Mouse (Mus musculus) CH12.LX (cell line): ENCODE measurements around the gene Zfp184. TPM values are rescaled to one million over a fixed set of nuclear protein-coding genes. Genes with fewer than 3 reads are reported as not detected.
A peak's percentile ranks its signal among the peaks of the same experiment; 100 is the strongest.
"Not testable (repeated sequence)": the region's sequence is repeated elsewhere in the genome, so short reads cannot be mapped to it uniquely, and the experiment has no call there.

Experiments
- DNase-seq: peaks from one replicate; pipeline ENCODE4 v3.0.0-alpha.2; 2013; ENCODE audit errors: extremely low read depth
- H3K27ac ChIP-seq: 2 replicates; pipeline ENCODE4 v1.5.1; 2012; ENCODE audit warnings: low read depth, mild to moderate bottlenecking, control low read depth, moderate library complexity; ENCODE audit not compliant: insufficient read depth
- H3K27me3 ChIP-seq: replicated peaks from 2 replicates; pipeline ENCODE3; 2012; ENCODE audit warnings: inconsistent platforms
- H3K36me3 ChIP-seq, 2 experiments: replicated peaks in 1 of 2; 2 replicates each; pipeline versions ENCODE3 to v1.6.1; 2012; ENCODE audit warnings: inconsistent platforms in 1 of 2, low read length in 1 of 2, mild to moderate bottlenecking in 1 of 2, mixed read lengths in 1 of 2, moderate library complexity in 1 of 2; ENCODE audit not compliant: control insufficient read depth in 1 of 2, insufficient read depth in 1 of 2
- H3K4me1 ChIP-seq, 2 experiments: 2 replicates each; pipeline ENCODE4 v1.6.1; 2012; ENCODE audit warnings: inconsistent platforms in 1 of 2, moderate library complexity in 1 of 2; ENCODE audit not compliant: insufficient read depth in 2 of 2, control insufficient read depth in 1 of 2
- H3K4me2 ChIP-seq: 2 replicates; pipeline ENCODE4 v1.6.1; 2012; ENCODE audit warnings: low read depth, mild to moderate bottlenecking, control low read depth; ENCODE audit not compliant: poor library complexity, insufficient read depth, severe bottlenecking
- H3K4me3 ChIP-seq, 3 experiments: fragments of 150-350 bp in 1 of 3; sonication (generic) in 1 of 3; replicated peaks in 1 of 3; 2 replicates each; pipeline versions ENCODE3 to v1.5.1; 2011 to 2012; ENCODE audit warnings: low read depth in 2 of 3, low read length in 2 of 3, mild to moderate bottlenecking in 2 of 3, moderate library complexity in 2 of 3, control low read depth in 1 of 3, improper control_type of control experiment in 1 of 3, inconsistent platforms in 1 of 3, mixed read lengths in 1 of 3; ENCODE audit not compliant: poor library complexity in 1 of 3
- H3K79me2 ChIP-seq: replicated peaks from 2 replicates; pipeline ENCODE4 v1.6.1; 2012; ENCODE audit warnings: mild to moderate bottlenecking, moderate library complexity; ENCODE audit not compliant: control insufficient read depth, poor library complexity, insufficient read depth, severe bottlenecking; ENCODE audit errors: extremely low read depth
- H3K9ac ChIP-seq: 2 replicates; pipeline ENCODE4 v1.6.1; 2012; ENCODE audit warnings: low read depth, mild to moderate bottlenecking, control low read depth, moderate library complexity; ENCODE audit not compliant: insufficient read depth
- H3K9me3 ChIP-seq: replicated peaks from 2 replicates; pipeline ENCODE3; 2012; ENCODE audit warnings: low read length, inconsistent platforms, mixed read lengths
- CHD1 ChIP-seq: IDR thresholded peaks from 2 replicates; pipeline ENCODE4 v1.6.1; 2012; ENCODE audit warnings: low read depth, low read length, improper control_type of control experiment, inconsistent platforms
- CHD2 ChIP-seq: IDR thresholded peaks from 2 replicates; pipeline ENCODE4 v1.6.1; 2011; ENCODE audit warnings: low read length, improper control_type of control experiment
- CTCF ChIP-seq, 2 experiments: IDR thresholded peaks in 1 of 2; conservative IDR thresholded peaks in 1 of 2; 2 replicates each; pipeline ENCODE4 v1.5.1; 2011 to 2012; ENCODE audit warnings: low read depth in 2 of 2, low read length in 2 of 2, improper control_type of control experiment in 1 of 2, inconsistent platforms in 1 of 2, mild to moderate bottlenecking in 1 of 2, moderate library complexity in 1 of 2
- E2F4 ChIP-seq: IDR thresholded peaks from 2 replicates; pipeline ENCODE4 v1.6.1; 2011; ENCODE audit warnings: low read depth, low read length, improper control_type of control experiment; ENCODE audit not compliant: insufficient replicate concordance
- ELF1 ChIP-seq: IDR thresholded peaks from 2 replicates; pipeline ENCODE4 v1.6.1; 2014; ENCODE audit warnings: low read depth, mild to moderate bottlenecking, inconsistent platforms, low read length, improper control_type of control experiment
- EP300 ChIP-seq: IDR thresholded peaks from 2 replicates; pipeline ENCODE4 v1.6.1; 2011; ENCODE audit warnings: low read length, improper control_type of control experiment
- HCFC1 ChIP-seq: IDR thresholded peaks from 2 replicates; pipeline ENCODE4 v1.6.1; 2012; ENCODE audit warnings: low read depth, mild to moderate bottlenecking, inconsistent platforms, low read length, improper control_type of control experiment
- IRF4 ChIP-seq: IDR thresholded peaks from 2 replicates; pipeline ENCODE4 v1.6.1; 2014; ENCODE audit warnings: low read depth, mild to moderate bottlenecking, inconsistent platforms, low read length, improper control_type of control experiment
- JUN ChIP-seq: IDR thresholded peaks from 2 replicates; pipeline ENCODE4 v1.6.1; 2011; ENCODE audit warnings: low read depth, mild to moderate bottlenecking, low read length, improper control_type of control experiment, moderate library complexity; ENCODE audit not compliant: insufficient read depth
- JUND ChIP-seq: conservative IDR thresholded peaks from 2 replicates; pipeline ENCODE4 v1.6.1; 2011; ENCODE audit warnings: low read depth, low read length, improper control_type of control experiment
- KAT2A ChIP-seq: IDR thresholded peaks from 2 replicates; pipeline ENCODE4 v1.6.1; 2012; ENCODE audit warnings: low read length, improper control_type of control experiment, inconsistent platforms; ENCODE audit not compliant: insufficient replicate concordance
- MAFK ChIP-seq: IDR thresholded peaks from 2 replicates; pipeline ENCODE4 v1.6.1; 2011; ENCODE audit warnings: low read length, improper control_type of control experiment; ENCODE audit not compliant: insufficient replicate concordance
- MAX ChIP-seq: IDR thresholded peaks from 2 replicates; pipeline ENCODE4 v1.6.1; 2011; ENCODE audit warnings: low read length, improper control_type of control experiment
- MEF2A ChIP-seq: IDR thresholded peaks from 2 replicates; pipeline ENCODE4 v1.6.1; 2014; ENCODE audit warnings: low read depth, mild to moderate bottlenecking, inconsistent platforms, low read length, improper control_type of control experiment, borderline replicate concordance
- MYC ChIP-seq: IDR thresholded peaks from 2 replicates; pipeline ENCODE4 v1.6.1; 2011; ENCODE audit warnings: low read depth, mild to moderate bottlenecking, improper control_type of control experiment, low read length
- NRF1 ChIP-seq: IDR thresholded peaks from 2 replicates; pipeline ENCODE4 v1.6.1; 2014; ENCODE audit warnings: low read depth, mild to moderate bottlenecking, inconsistent platforms, low read length, improper control_type of control experiment, moderate library complexity
- PAX5 ChIP-seq: IDR thresholded peaks from 2 replicates; pipeline ENCODE4 v1.6.1; 2012; ENCODE audit warnings: low read length, inconsistent platforms, mixed read lengths
- POLR2A ChIP-seq: IDR thresholded peaks from 2 replicates; pipeline ENCODE4 v1.6.1; 2011; ENCODE audit warnings: low read depth, mild to moderate bottlenecking, improper control_type of control experiment, low read length
- POLR2AphosphoS2 ChIP-seq: IDR thresholded peaks from 2 replicates; pipeline ENCODE4 v1.6.1; 2011; ENCODE audit warnings: low read depth, low read length, improper control_type of control experiment
- RAD21 ChIP-seq: IDR thresholded peaks from 2 replicates; pipeline ENCODE4 v1.6.1; 2011; ENCODE audit warnings: low read depth, mild to moderate bottlenecking, low read length, improper control_type of control experiment, moderate library complexity
- SMC3 ChIP-seq: IDR thresholded peaks from 2 replicates; pipeline ENCODE4 v1.6.1; 2011; ENCODE audit warnings: low read depth, low read length, improper control_type of control experiment
- TBP ChIP-seq: conservative IDR thresholded peaks from 2 replicates; pipeline ENCODE4 v1.6.1; 2011; ENCODE audit warnings: low read depth, low read length, improper control_type of control experiment
- UBTF ChIP-seq: IDR thresholded peaks from 2 replicates; pipeline ENCODE4 v1.6.1; 2012; ENCODE audit warnings: low read depth, mild to moderate bottlenecking, inconsistent platforms, low read length, improper control_type of control experiment, moderate library complexity
- USF2 ChIP-seq: conservative IDR thresholded peaks from 2 replicates; pipeline ENCODE4 v1.6.1; 2011; ENCODE audit warnings: low read depth, low read length, improper control_type of control experiment
- ZKSCAN1 ChIP-seq: IDR thresholded peaks from 2 replicates; pipeline ENCODE4 v1.6.1; 2012; ENCODE audit warnings: low read depth, inconsistent platforms, low read length, improper control_type of control experiment, borderline replicate concordance
- ZNF384 ChIP-seq: IDR thresholded peaks from 2 replicates; pipeline ENCODE4 v1.6.1; 2012; ENCODE audit warnings: low read depth, low read length, improper control_type of control experiment, inconsistent platforms
- dilution Hi-C: fragments of 300-500 bp; cut with MboI; formaldehyde crosslinking; loops from 2 replicates; pipeline ENCODE4 v1.14.3; 2020; ENCODE audit warnings: low sequenced_read_pairs; ENCODE audit not compliant: extremely low pct_unique_long_range_greater_than_20kb, extremely low pct_ligation_motif_present
- in situ Hi-C: fragments of 300-500 bp; cut with MboI; formaldehyde crosslinking; loops from 3 replicates; pipeline ENCODE4 v1.14.3; 2019; ENCODE audit warnings: low sequenced_read_pairs, low pct_ligation_motif_present, low pct_unique_long_range_greater_than_20kb, mixed read lengths
- polyA plus RNA-seq: library from polyadenylated mRNA; unstranded; fragments of >175 nt; gene quantifications from 2 replicates; pipeline ENCODE4 v1.2.1, GENCODE M21; 2012; ENCODE audit warnings: low read depth; ENCODE audit not compliant: insufficient read length
- total RNA-seq, 2 experiments: library from RNA; depleted of rRNA; stranded (reverse); fragments of 300-350 nt in 1 of 2; fragments of >200 nt in 1 of 2; gene quantifications; 2 replicates each; pipeline ENCODE4 v1.2.3; 2012 to 2014

The Zfp184 gene
- total and polyA plus RNA-seq, 3 experiments: 0.79 to 3.1 (median 2.0) TPM

DNA sequence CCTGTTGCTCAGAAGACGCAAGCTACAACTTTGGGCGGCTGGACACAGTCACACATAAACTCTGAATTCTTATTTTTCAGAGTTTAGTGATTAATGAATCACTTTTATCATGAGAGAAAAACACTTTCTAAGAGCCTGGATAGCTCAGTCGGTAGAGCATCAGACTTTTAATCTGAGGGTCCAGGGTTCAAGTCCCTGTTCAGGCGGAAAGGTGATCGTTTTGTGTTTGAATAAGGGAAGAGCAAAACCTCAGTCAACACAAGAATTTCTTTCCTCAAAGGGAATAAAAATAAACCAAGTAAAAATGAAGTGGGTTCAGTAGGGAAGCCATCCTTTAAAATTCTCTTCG, 37.1 kb upstream of the Zfp184 start:
- H3K36me3 ChIP-seq, H3K79me2 ChIP-seq, in situ Hi-C loops, H3K27ac ChIP-seq, H3K9me3 ChIP-seq, dilution Hi-C loops: not testable (repeated sequence)
- TF ChIP-seq MAFK (peak; percentile 96), E2F4 (peak; percentile 89; the same call in 1 of the 2 replicates), ELF1 (peak; percentile 93), TBP (peak; percentile 99), KAT2A (0 out of 2 replicates have a peak, but pooled peaks have one; percentile 43)
- Histone ChIP-seq H3K4me1 (peaks cover 0 to 16% of the 10 kb centered on the region in 2 experiments; a peak in 2 of 4 replicates), H3K27me3 (peaks cover 14% of the 10 kb centered on the region), H3K4me2 (peak overlapping the region; percentile 60; the same call in 1 of the 2 replicates), H3K4me3 (peak overlapping the region; percentile 39 to 52 (median 45)), H3K9ac (peak overlapping the region; percentile 33; the same call in 1 of the 2 replicates)
- peak; percentile 81 for DNase-seq

- peaks cover 5% of the 10 kb centered on the region for H3K27me3 ChIP-seq
- dilution Hi-C loops: no loop called here
- peak overlapping the region; percentile 91 for H3K4me2 ChIP-seq
- DNase-seq: peak; percentile 39
- peak overlapping the region; percentile 44 to 62 (median 52) for H3K4me3 ChIP-seq
- H3K9me3 ChIP-seq: no peaks in the 10 kb centered on the region
- TF ChIP-seq HCFC1: no peak; the same call in 1 of the 2 replicates
- TF ChIP-seq POLR2A: no peak
- TF ChIP-seq E2F4: no peak
- TF ChIP-seq CTCF (conservative IDR thresholded peaks at IDR 0.05 in 1 of 2, IDR thresholded peaks at IDR 0.05 in 1 of 2; ENCODE audit: low read depth in 2 of 2, low read length in 2 of 2): no peak
- no peak for TF ChIP-seq IRF4
- H3K36me3 ChIP-seq: no peaks in the 10 kb centered on the region
- H3K27ac ChIP-seq: no peak overlapping the region
- H3K9ac ChIP-seq: peak overlapping the region; percentile 69
- no peaks in the 10 kb centered on the region for H3K79me2 ChIP-seq
- peaks cover 0 to 23% of the 10 kb centered on the region in 2 experiments; a peak in 2 of 4 replicates for H3K4me1 ChIP-seq
- in situ Hi-C loops: no loop called here
Measured at GRCm38 (mm10) chr13:21910735-21911134, 34.2 kb upstream of the Zfp184 start.

GRCm38 (mm10) chr13:21911147-21911546, 33.7 kb upstream of the Zfp184 start:
- Histone ChIP-seq H3K79me2 (no peaks in the 10 kb centered on the region), H3K4me3 (peak overlapping the region; percentile 44 to 62 (median 52)), H3K27me3 (peaks cover 4% of the 10 kb centered on the region), H3K4me2 (peak overlapping the region; percentile 91), H3K36me3 (no peaks in the 10 kb centered on the region), H3K4me1 (peaks cover 0 to 23% of the 10 kb centered on the region in 2 experiments; a peak in 2 of 4 replicates), H3K9me3 (no peaks in the 10 kb centered on the region), H3K9ac (peak overlapping the region; percentile 69), H3K27ac (no peak overlapping the region)
- DNase-seq: peak; percentile 79
- in situ Hi-C loops: no loop called here
- dilution Hi-C loops: no loop called here
- TF ChIP-seq CHD1 (no peak), MYC (no peak), MEF2A (peak; percentile 93), NRF1 (peak; percentile 66), EP300 (no peak), KAT2A (peak; percentile 66; the same call in 1 of the 2 replicates), RAD21 (no peak), UBTF (no peak), ZKSCAN1 (no peak), ZNF384 (no peak), E2F4 (peak; percentile 85; the same call in 1 of the 2 replicates), PAX5 (no peak), ELF1 (peak; percentile 97), JUN (no peak), USF2 (no peak), IRF4 (no peak), MAX (no peak), CHD2 (no peak), POLR2AphosphoS2 (no peak), SMC3 (no peak), MAFK (peak; percentile 96), TBP (peak; percentile 100), JUND (no peak)
